Mouse (Mus musculus) neural tube, embryonic 13.5 days (tissue): Measurements from ENCODE around the gene Klhl18. TPM values are rescaled to one million over a fixed set of nuclear protein-coding genes. Genes with fewer than 3 reads are reported as not detected.
A peak's percentile ranks its signal among the peaks of the same experiment; 100 is the strongest.

Experiments used
- ATAC-seq: fragments of 200-750 bp; cut with Nextera tagmentation; 2 replicates; pipeline ENCODE4 v1.8.0; 2017; ENCODE audit warnings: low read depth, mild to moderate bottlenecking, moderate TSS enrichment, moderate library complexity
- H3K27ac ChIP-seq: fragments of 300-500 bp; sonication (generic); replicated peaks from 2 replicates; pipeline ENCODE4 v1.5.1; 2015; ENCODE audit warnings: moderate library complexity, mild to moderate bottlenecking, inconsistent platforms
- H3K27me3 ChIP-seq: fragments of 300-500 bp; sonication (generic); 2 replicates; pipeline ENCODE4 v1.6.1; 2015; ENCODE audit warnings: mild to moderate bottlenecking, inconsistent platforms
- H3K36me3 ChIP-seq: fragments of 300-500 bp; sonication (generic); 2 replicates; pipeline ENCODE4 v1.6.1; 2015; ENCODE audit warnings: mild to moderate bottlenecking, inconsistent platforms
- H3K4me1 ChIP-seq: fragments of 300-500 bp; sonication (generic); replicated peaks from 2 replicates; pipeline ENCODE4 v1.6.1; 2015; ENCODE audit warnings: inconsistent platforms
- H3K4me2 ChIP-seq: fragments of 300-500 bp; sonication (generic); 2 replicates; pipeline ENCODE4 v1.6.1; 2015; ENCODE audit warnings: inconsistent platforms, mild to moderate bottlenecking, moderate library complexity
- H3K4me3 ChIP-seq: fragments of 300-500 bp; sonication (generic); 2 replicates; pipeline ENCODE4 v1.5.1; 2015; ENCODE audit warnings: mild to moderate bottlenecking, inconsistent platforms
- H3K9ac ChIP-seq: fragments of 300-500 bp; sonication (generic); 2 replicates; pipeline ENCODE4 v1.6.1; 2015; ENCODE audit warnings: moderate library complexity, mild to moderate bottlenecking, inconsistent platforms
- H3K9me3 ChIP-seq: fragments of 300-500 bp; sonication (generic); 2 replicates; pipeline ENCODE4 v1.6.1; 2016; ENCODE audit warnings: inconsistent platforms
- WGBS: fragments of 180-500 bp; shearing (Covaris S2); methylation state at CpG from one replicate; pipeline ENCODE4 v1.1.7; 2015; 5-methylcytosine and 5-hydroxymethylcytosine counted together
- polyA plus RNA-seq: library from polyadenylated mRNA; unstranded; fragments of >200 nt; fragmentation: Nextera tagmentation; extraction: Ambion mirVana; gene quantifications from 2 replicates; pipeline ENCODE4 v1.2.1, GENCODE M21; 2015

The Klhl18 gene
- 16.6 and 18.6 TPM in 2 replicates for polyA plus RNA-seq

GRCm38 (mm10) chr9:110476124-110477091 lies at the start of gene Klhl18, which contains the start of gene Kif9:
Gene Klhl18, minus strand, starts transcription at chr9:110476694.
Gene Kif9, plus strand, starts transcription at chr9:110476958.
- Histone ChIP-seq H3K4me2 (peak within 1 kb of the TSS; percentile 88), H3K27me3 (peaks cover 12% of the 10 kb centered on the region), H3K9ac (peak within 1 kb of the TSS; percentile 87), H3K9me3 (no peaks in the 10 kb centered on the region), H3K27ac (peak within 1 kb of the TSS; percentile 93), H3K4me1 (peaks cover 15% of the 10 kb centered on the region), H3K36me3 (peaks cover 3% of the 10 kb centered on the region; the same call in 1 of the 2 replicates), H3K4me3 (peak within 1 kb of the TSS; percentile 70)
- peak; percentile 99 for ATAC-seq
- WGBS, result under 1% methylated on average over 53 of the region's 53 CpGs

GRCm38 (mm10) chr9:110525737-110526136 lies 49.2 kb upstream of the Klhl18 start:
- Histone ChIP-seq H3K36me3 (no peaks in the 10 kb centered on the region), H3K4me1 (peaks cover 3% of the 10 kb centered on the region; the same call in 1 of the 2 replicates), H3K9me3 (no peaks in the 10 kb centered on the region), H3K27me3 (no peaks in the 10 kb centered on the region), H3K27ac (no peak overlapping the region), H3K4me2 (no peak overlapping the region), H3K9ac (no peak overlapping the region), H3K4me3 (no peak overlapping the region)
- no peak for ATAC-seq
- WGBS, result 57% methylated on average over 2 of the region's 2 CpGs

- H3K27ac ChIP-seq, result no peak overlapping the region
- 70% methylated on average over 5 of the region's 5 CpGs for WGBS
- H3K27me3 ChIP-seq, result no peaks in the 10 kb centered on the region
- peaks cover 6% of the 10 kb centered on the region for H3K9me3 ChIP-seq
- no peaks in the 10 kb centered on the region for H3K36me3 ChIP-seq
- H3K4me3 ChIP-seq, result no peak overlapping the region
- H3K4me2 ChIP-seq, result no peak overlapping the region
- ATAC-seq, result no peak
- no peaks in the 10 kb centered on the region for H3K4me1 ChIP-seq
- H3K9ac ChIP-seq, result no peak overlapping the region
Observed at GRCm38 (mm10) chr9:110490913-110491312, 14.4 kb upstream of the Klhl18 start.

GRCm38 (mm10) chr9:110488841-110489240 lies 12.3 kb upstream of the Klhl18 start:
- no peak overlapping the region for H3K4me3 ChIP-seq
- no peak for ATAC-seq
- H3K4me2 ChIP-seq, result no peak overlapping the region
- H3K9ac ChIP-seq, result no peak overlapping the region
- H3K4me1 ChIP-seq, result no peaks in the 10 kb centered on the region
- peaks cover 6% of the 10 kb centered on the region for H3K9me3 ChIP-seq
- H3K27ac ChIP-seq, result no peak overlapping the region
- WGBS, result 13% methylated on average over 4 of the region's 4 CpGs
- no peaks in the 10 kb centered on the region for H3K27me3 ChIP-seq
- no peaks in the 10 kb centered on the region for H3K36me3 ChIP-seq

GRCm38 (mm10) chr9:110478639-110479038 lies 2.1 kb upstream of the Klhl18 start:
- H3K27me3 ChIP-seq, result peaks cover 12% of the 10 kb centered on the region
- H3K4me3 ChIP-seq, result no peak overlapping the region
- H3K9ac ChIP-seq, result no peak overlapping the region
- no peak overlapping the region for H3K4me2 ChIP-seq
- no peak overlapping the region for H3K27ac ChIP-seq
- ATAC-seq, result no peak
- no peaks in the 10 kb centered on the region for H3K36me3 ChIP-seq
- H3K9me3 ChIP-seq, result no peaks in the 10 kb centered on the region
- WGBS, result 81% methylated on average over 4 of the region's 4 CpGs
- H3K4me1 ChIP-seq, result peaks cover 15% of the 10 kb centered on the region

GRCm38 (mm10) chr9:110477951-110478350 lies 1.5 kb upstream of the Klhl18 start:
- Histone ChIP-seq H3K9me3 (no peaks in the 10 kb centered on the region), H3K27me3 (peaks cover 12% of the 10 kb centered on the region), H3K27ac (no peak overlapping the region), H3K4me1 (peaks cover 15% of the 10 kb centered on the region), H3K36me3 (no peaks in the 10 kb centered on the region), H3K4me3 (no peak overlapping the region), H3K9ac (no peak overlapping the region), H3K4me2 (no peak overlapping the region)
- ATAC-seq, result no peak
- WGBS, result 47% methylated on average over 11 of the region's 11 CpGs

- no peak overlapping the region for H3K4me2 ChIP-seq
- H3K27ac ChIP-seq, result no peak overlapping the region
- H3K4me3 ChIP-seq, result no peak overlapping the region
- H3K27me3 ChIP-seq, result no peaks in the 10 kb centered on the region
- no peak for ATAC-seq
- WGBS, result 90% methylated on average over 3 of the region's 3 CpGs
- H3K4me1 ChIP-seq, result no peaks in the 10 kb centered on the region
- no peak overlapping the region for H3K9ac ChIP-seq
- H3K36me3 ChIP-seq, result peaks cover 7% of the 10 kb centered on the region; the same call in 1 of the 2 replicates
- H3K9me3 ChIP-seq, result no peaks in the 10 kb centered on the region
Observed at GRCm38 (mm10) chr9:110466179-110466578, 10.3 kb downstream of the Klhl18 start.

- Histone ChIP-seq H3K9ac (no peak overlapping the region), H3K4me1 (no peaks in the 10 kb centered on the region), H3K4me3 (no peak overlapping the region), H3K4me2 (no peak overlapping the region), H3K27ac (no peak overlapping the region), H3K9me3 (no peaks in the 10 kb centered on the region), H3K27me3 (no peaks in the 10 kb centered on the region), H3K36me3 (peaks cover 7% of the 10 kb centered on the region; the same call in 1 of the 2 replicates)
- WGBS, result 93% methylated on average over 6 of the region's 6 CpGs
- no peak for ATAC-seq
Observed at GRCm38 (mm10) chr9:110465336-110465735, 11.2 kb downstream of the Klhl18 start.

GRCm38 (mm10) chr9:110463983-110464591 lies 12.4 kb downstream of the Klhl18 start:
- Histone ChIP-seq H3K4me1 (no peaks in the 10 kb centered on the region), H3K4me3 (no peak overlapping the region), H3K9ac (no peak overlapping the region), H3K27me3 (no peaks in the 10 kb centered on the region), H3K36me3 (peaks cover 7% of the 10 kb centered on the region; the same call in 1 of the 2 replicates), H3K27ac (no peak overlapping the region), H3K9me3 (no peaks in the 10 kb centered on the region), H3K4me2 (no peak overlapping the region)
- ATAC-seq, result no peak
- WGBS, result 96% methylated on average over 6 of the region's 6 CpGs

GRCm38 (mm10) chr9:110462321-110462720 lies 14.2 kb downstream of the Klhl18 start:
- no peaks in the 10 kb centered on the region for H3K9me3 ChIP-seq
- H3K27ac ChIP-seq, result no peak overlapping the region
- no peak for ATAC-seq
- H3K36me3 ChIP-seq, result no peaks in the 10 kb centered on the region
- H3K4me1 ChIP-seq, result no peaks in the 10 kb centered on the region
- 92% methylated on average over 7 of the region's 7 CpGs for WGBS
- no peak overlapping the region for H3K9ac ChIP-seq
- H3K27me3 ChIP-seq, result no peaks in the 10 kb centered on the region
- no peak overlapping the region for H3K4me2 ChIP-seq
- no peak overlapping the region for H3K4me3 ChIP-seq

GRCm38 (mm10) chr9:110460884-110461815 lies 15.3 kb downstream of the Klhl18 start:
- ATAC-seq, result no peak
- no peak overlapping the region for H3K27ac ChIP-seq
- H3K4me2 ChIP-seq, result no peak overlapping the region
- H3K27me3 ChIP-seq, result no peaks in the 10 kb centered on the region
- H3K9ac ChIP-seq, result no peak overlapping the region
- no peaks in the 10 kb centered on the region for H3K36me3 ChIP-seq
- 88% methylated on average over 18 of the region's 18 CpGs for WGBS
- no peaks in the 10 kb centered on the region for H3K9me3 ChIP-seq
- no peaks in the 10 kb centered on the region for H3K4me1 ChIP-seq
- H3K4me3 ChIP-seq, result no peak overlapping the region
